Mouse (Mus musculus) stomach, postnatal 0 days (tissue): ENCODE results near the gene Dnajc16. TPM values are rescaled to one million over a fixed set of nuclear protein-coding genes. Genes with fewer than 3 reads are reported as not detected.

Source experiments
- ATAC-seq: fragments of 200-750 bp; cut with Nextera tagmentation; 2 replicates; pipeline ENCODE4 v1.8.0; 2017; ENCODE audit not compliant: low FRiP score, low TSS enrichment
- DNase-seq: peaks from one replicate; pipeline ENCODE4 v3.0.0-alpha.2; 2016; ENCODE audit warnings: low spot score
- H3K27ac ChIP-seq: fragments of 300-500 bp; sonication (generic); replicated peaks from 2 replicates; pipeline ENCODE4 v1.5.1; 2014; ENCODE audit warnings: mild to moderate bottlenecking, control low read depth
- H3K27me3 ChIP-seq: fragments of 300-500 bp; sonication (generic); 2 replicates; pipeline ENCODE4 v1.6.1; 2014; ENCODE audit warnings: low read length; ENCODE audit not compliant: control insufficient read depth, insufficient read depth
- H3K36me3 ChIP-seq: fragments of 300-500 bp; sonication (generic); 2 replicates; pipeline ENCODE4 v1.6.1; 2014; ENCODE audit warnings: low read length, mixed read lengths; ENCODE audit not compliant: control insufficient read depth, insufficient read depth
- H3K4me1 ChIP-seq: fragments of 300-500 bp; sonication (generic); replicated peaks from 2 replicates; pipeline ENCODE4 v1.6.1; 2014; ENCODE audit warnings: antibody characterized with exemption; ENCODE audit not compliant: control insufficient read depth, insufficient read depth
- H3K4me2 ChIP-seq: fragments of 300-500 bp; sonication (generic); replicated peaks from 2 replicates; pipeline ENCODE4 v1.6.1; 2014; ENCODE audit warnings: low read depth, mild to moderate bottlenecking, control low read depth, moderate library complexity
- H3K4me3 ChIP-seq: fragments of 300-500 bp; sonication (generic); 2 replicates; pipeline ENCODE4 v1.5.1; 2014; ENCODE audit warnings: low read depth, low read length, control low read depth
- H3K9ac ChIP-seq: fragments of 300-500 bp; sonication (generic); 2 replicates; pipeline ENCODE4 v1.6.1; 2014; ENCODE audit warnings: mild to moderate bottlenecking, low read length, control low read depth, mixed read lengths
- H3K9me3 ChIP-seq: fragments of 300-500 bp; sonication (generic); 2 replicates; pipeline ENCODE4 v1.6.1; 2016; ENCODE audit warnings: low read length; ENCODE audit not compliant: control insufficient read depth
- CTCF ChIP-seq: IDR thresholded peaks from 2 replicates; pipeline ENCODE4 v1.5.1; 2016; ENCODE audit warnings: antibody characterized with exemption, low read depth, mild to moderate bottlenecking, moderate library complexity
- EP300 ChIP-seq: optimal IDR thresholded peaks from 2 replicates; pipeline ENCODE3; 2016; ENCODE audit warnings: antibody characterized with exemption
- WGBS: fragments of 180-500 bp; shearing (Covaris S2); extraction: QIAGEN DNeasy Blood & Tissue Kit; methylation state at CpG from one replicate; pipeline ENCODE4 v1.1.7; 2014; 5-methylcytosine and 5-hydroxymethylcytosine counted together
- polyA plus RNA-seq: library from polyadenylated mRNA; unstranded; fragments of >200 nt; fragmentation: Nextera tagmentation; extraction: Ambion mirVana; gene quantifications from 2 replicates; pipeline ENCODE4 v1.2.1, GENCODE M21; 2015

The Dnajc16 gene
- polyA plus RNA-seq, 1 experiment from 2014 or later: 3.1 TPM

DNA sequence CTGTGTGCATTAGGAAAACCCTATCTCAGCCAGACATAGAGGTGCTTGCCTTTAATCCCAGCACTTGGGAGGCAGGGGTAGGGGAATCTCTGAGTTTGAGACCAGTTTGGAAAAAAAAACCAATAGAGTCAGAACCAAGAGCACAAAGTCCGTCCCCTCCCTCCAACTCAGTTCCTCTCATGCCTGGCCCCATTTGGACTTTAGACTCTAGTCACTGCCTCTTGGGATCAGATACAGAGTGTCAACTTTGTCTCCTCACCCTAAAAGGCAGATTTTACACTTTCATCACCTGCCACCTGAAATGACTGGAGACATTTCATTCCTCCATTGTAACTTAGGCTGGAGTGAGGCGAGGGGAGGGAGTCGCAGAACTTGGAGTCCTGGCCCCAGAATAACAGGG, 61.5 kb downstream of the Dnajc16 start:
- WGBS: 63% methylated on average over 3 of the region's 3 CpGs
- peak; percentile 61 for DNase-seq
- Histone ChIP-seq H3K4me3 (no peak overlapping the region), H3K4me1 (no peaks in the 10 kb centered on the region), H3K27me3 (no peaks in the 10 kb centered on the region), H3K27ac (peak overlapping the region; percentile 40; the same call in 1 of the 2 replicates), H3K4me2 (no peak overlapping the region), H3K9me3 (no peaks in the 10 kb centered on the region), H3K9ac (no peak overlapping the region), H3K36me3 (no peaks in the 10 kb centered on the region)
- TF ChIP-seq CTCF (no peak), EP300 (no peak)
- peak; percentile 75 for ATAC-seq

DNA sequence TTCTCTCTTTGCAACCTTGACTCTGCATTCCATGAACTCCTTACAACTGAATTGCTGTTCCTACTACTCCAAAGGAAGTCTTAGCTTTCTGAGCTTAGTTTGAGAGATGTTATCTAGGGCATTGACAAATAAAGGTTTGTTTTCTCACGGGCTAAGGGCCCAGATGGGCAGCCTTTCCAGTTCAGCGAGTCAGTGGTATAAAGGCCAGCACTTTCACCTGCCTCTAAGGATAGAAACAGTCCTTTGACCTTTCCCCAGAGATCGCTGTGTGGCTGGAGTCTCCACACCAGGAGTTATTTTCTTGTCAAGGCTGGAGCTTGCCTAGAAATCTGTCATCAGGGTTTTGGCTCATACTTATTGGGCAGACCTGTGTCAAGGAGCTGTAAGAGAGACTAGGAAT, 65.0 kb downstream of the Dnajc16 start:
- H3K36me3 ChIP-seq: no peaks in the 10 kb centered on the region
- H3K9me3 ChIP-seq: no peaks in the 10 kb centered on the region
- 0 out of 2 replicates have a peak, but pooled peaks cover 3% of the 10 kb centered on the region for H3K4me1 ChIP-seq
- DNase-seq: peak; percentile 63
- WGBS: 43% methylated on average over 3 of the region's 3 CpGs
- H3K27ac ChIP-seq: peak overlapping the region; percentile 67; the same call in 1 of the 2 replicates
- H3K9ac ChIP-seq: no peak overlapping the region
- no peak overlapping the region for H3K4me2 ChIP-seq
- no peak overlapping the region for H3K4me3 ChIP-seq
- ATAC-seq: no peak
- H3K27me3 ChIP-seq: no peaks in the 10 kb centered on the region
- TF ChIP-seq CTCF (no peak), EP300 (no peak)

GRCm38 (mm10) chr4:141725277-141725676, 65.5 kb downstream of the Dnajc16 start:
- no peak overlapping the region for H3K9ac ChIP-seq
- H3K4me3 ChIP-seq: no peak overlapping the region
- ATAC-seq (no peak), DNase-seq (no peak)
- H3K4me1 ChIP-seq: 0 out of 2 replicates have a peak, but pooled peaks cover 3% of the 10 kb centered on the region
- H3K9me3 ChIP-seq: no peaks in the 10 kb centered on the region
- peak overlapping the region; percentile 67; the same call in 1 of the 2 replicates for H3K27ac ChIP-seq
- 59% methylated on average over 5 of the region's 5 CpGs for WGBS
- no peaks in the 10 kb centered on the region for H3K27me3 ChIP-seq
- TF ChIP-seq CTCF (no peak), EP300 (no peak)
- H3K36me3 ChIP-seq: peaks cover under 1% of the 10 kb centered on the region; the same call in 1 of the 2 replicates
- H3K4me2 ChIP-seq: no peak overlapping the region

GRCm38 (mm10) chr4:141724594-141724993, 66.1 kb downstream of the Dnajc16 start:
- Histone ChIP-seq H3K27ac (no peak overlapping the region), H3K27me3 (no peaks in the 10 kb centered on the region), H3K9ac (no peak overlapping the region), H3K9me3 (no peaks in the 10 kb centered on the region), H3K4me3 (no peak overlapping the region), H3K36me3 (peaks cover 8% of the 10 kb centered on the region; the same call in 1 of the 2 replicates), H3K4me2 (no peak overlapping the region), H3K4me1 (0 out of 2 replicates have a peak, but pooled peaks cover 3% of the 10 kb centered on the region)
- DNase-seq (no peak), ATAC-seq (no peak)
- WGBS: 68% methylated on average over 11 of the region's 11 CpGs
- no peak for TF ChIP-seq EP300
- no peak for TF ChIP-seq CTCF

- 4% methylated on average over 13 of the region's 13 CpGs for WGBS
- Histone ChIP-seq H3K4me2 (peak overlapping the region; percentile 83), H3K4me3 (peak overlapping the region; percentile 88), H3K36me3 (peaks cover 9% of the 10 kb centered on the region; the same call in 1 of the 2 replicates), H3K27me3 (no peaks in the 10 kb centered on the region), H3K9me3 (no peaks in the 10 kb centered on the region), H3K4me1 (0 out of 2 replicates have a peak, but pooled peaks cover 3% of the 10 kb centered on the region), H3K27ac (peak overlapping the region; percentile 99), H3K9ac (peak overlapping the region; percentile 92)
- ATAC-seq (no peak), DNase-seq (no peak)
- TF ChIP-seq CTCF (no peak), EP300 (no peak)
Observed at GRCm38 (mm10) chr4:141723673-141724068, 67.1 kb downstream of the Dnajc16 start.

DNA sequence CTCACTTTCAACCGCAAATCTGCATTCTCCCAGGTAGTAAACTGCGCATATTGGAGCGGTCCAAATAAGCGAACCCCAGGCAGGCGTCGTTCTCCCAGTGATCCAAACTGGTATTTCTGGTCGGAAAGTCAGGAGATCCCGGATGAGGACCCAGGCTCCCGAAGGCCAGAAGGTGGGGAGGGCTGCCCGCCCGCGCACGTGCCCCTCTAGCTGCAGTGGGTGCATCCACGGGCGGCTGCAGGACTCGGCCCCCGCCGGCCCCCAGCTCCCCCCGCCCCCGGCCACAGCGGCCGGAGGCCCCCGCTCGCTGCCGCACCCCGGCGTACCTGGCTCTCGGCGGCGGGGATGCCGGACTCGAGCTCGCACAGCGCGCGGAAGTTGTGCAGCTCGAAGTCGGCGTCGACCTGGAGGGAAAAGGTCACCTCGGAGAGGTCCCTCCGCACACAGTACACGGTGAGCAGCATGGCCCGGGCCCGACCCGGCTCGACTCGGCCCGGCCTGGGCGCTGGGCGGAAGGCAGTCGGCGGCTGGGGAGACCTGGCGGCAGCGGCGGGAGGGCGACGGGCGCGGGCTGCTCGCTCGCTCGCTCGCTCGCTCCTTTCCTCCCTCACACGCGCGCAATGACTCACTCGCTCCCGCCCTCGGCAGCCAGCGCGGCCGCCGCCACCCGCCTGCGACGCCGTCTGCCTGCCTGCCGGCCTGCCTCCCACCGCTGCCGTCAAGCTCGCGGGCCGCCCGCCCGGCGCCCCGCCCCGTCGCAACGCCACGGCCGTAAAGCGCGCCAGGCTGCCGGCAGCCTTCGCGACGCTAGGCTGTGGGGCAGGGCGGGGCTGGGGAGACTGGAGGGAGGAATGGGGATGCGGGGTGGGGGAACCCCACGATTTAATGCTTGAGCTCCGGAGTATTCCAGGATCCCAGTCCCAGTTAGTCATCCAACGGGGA, 67.7 kb downstream of the Dnajc16 start, which contains the start of gene Ddi2:
Ddi2 (minus strand) TSS at position 689 of the 942 bp plus-strand sequence.
- peak; percentile 95 for DNase-seq
- peak within 1 kb of the TSS; percentile 88 for H3K4me3 ChIP-seq
- ATAC-seq: peak; percentile 85
- peak within 1 kb of the TSS; percentile 83 for H3K4me2 ChIP-seq
- H3K4me1 ChIP-seq: 0 out of 2 replicates have a peak, but pooled peaks cover 3% of the 10 kb centered on the region
- under 1% methylated on average over 88 of the region's 105 CpGs for WGBS
- H3K9me3 ChIP-seq: no peaks in the 10 kb centered on the region
- no peaks in the 10 kb centered on the region for H3K27me3 ChIP-seq
- peak within 1 kb of the TSS; percentile 92 for H3K9ac ChIP-seq
- peak within 1 kb of the TSS; percentile 99 for H3K27ac ChIP-seq
- no peak for TF ChIP-seq CTCF
- TF ChIP-seq EP300: no peak
- H3K36me3 ChIP-seq: peaks cover 9% of the 10 kb centered on the region; the same call in 1 of the 2 replicates
